Mouse (Mus musculus) liver, postnatal 0 days (tissue): ENCODE data around the gene Mbd6. TPM values are rescaled to one million over a fixed set of nuclear protein-coding genes. Genes with fewer than 3 reads are reported as not detected.
A peak's percentile ranks its signal among the peaks of the same experiment; 100 is the strongest.

Experiments used
- ATAC-seq: fragments of 200-750 bp; cut with Nextera tagmentation; 2 replicates; pipeline ENCODE4 v1.8.0; 2017; ENCODE audit warnings: mild to moderate bottlenecking, moderate library complexity
- DNase-seq: peaks from one replicate; pipeline ENCODE4 v3.0.0-alpha.2; 2016
- H3K27ac ChIP-seq: fragments of 300-500 bp; sonication (generic); 2 replicates; pipeline ENCODE4 v1.5.1; 2014; ENCODE audit warnings: antibody characterized with exemption, moderate library complexity, mild to moderate bottlenecking, low read depth
- H3K27me3 ChIP-seq: fragments of 300-500 bp; sonication (generic); 2 replicates; pipeline ENCODE4 v1.6.1; 2014; ENCODE audit warnings: low read length, control low read depth, mixed read lengths; ENCODE audit not compliant: insufficient read depth
- H3K36me3 ChIP-seq: fragments of 300-500 bp; sonication (generic); replicated peaks from 2 replicates; pipeline ENCODE4 v1.6.1; 2014; ENCODE audit warnings: mild to moderate bottlenecking, control low read depth, low read length, moderate library complexity, mixed read lengths; ENCODE audit not compliant: insufficient read depth
- H3K4me1 ChIP-seq: fragments of 300-500 bp; sonication (generic); 2 replicates; pipeline ENCODE4 v1.6.1; 2014; ENCODE audit warnings: antibody characterized with exemption, mild to moderate bottlenecking, control low read depth; ENCODE audit not compliant: insufficient read depth
- H3K4me2 ChIP-seq: fragments of 300-500 bp; sonication (generic); 2 replicates; pipeline ENCODE4 v1.6.1; 2014; ENCODE audit warnings: low read depth, mild to moderate bottlenecking, low read length, moderate library complexity, mixed read lengths
- H3K4me3 ChIP-seq: fragments of 300-500 bp; sonication (generic); 2 replicates; pipeline ENCODE4 v1.5.1; 2014; ENCODE audit warnings: low read depth, low read length
- H3K9ac ChIP-seq: fragments of 300-500 bp; sonication (generic); replicated peaks from 2 replicates; pipeline ENCODE4 v1.6.1; 2014; ENCODE audit warnings: mild to moderate bottlenecking, moderate library complexity
- H3K9me3 ChIP-seq: fragments of 300-500 bp; sonication (generic); 2 replicates; pipeline ENCODE4 v1.6.1; 2016; ENCODE audit warnings: mild to moderate bottlenecking, control low read depth, low read length, mixed read lengths
- CTCF ChIP-seq: sonication (generic); IDR thresholded peaks from 2 replicates; pipeline ENCODE4 v1.5.1; 2016; ENCODE audit warnings: antibody characterized with exemption, low read depth
- EP300 ChIP-seq: IDR thresholded peaks from 2 replicates; pipeline ENCODE4 v1.6.1; 2016; ENCODE audit warnings: antibody characterized with exemption, low read depth, mild to moderate bottlenecking
- WGBS: fragments of 180-500 bp; shearing (Covaris S2); extraction: QIAGEN DNeasy Blood & Tissue Kit; methylation state at CpG from one replicate; pipeline ENCODE4 v1.1.7; 2014; ENCODE audit not compliant: insufficient replicate concordance; 5-methylcytosine and 5-hydroxymethylcytosine counted together
- polyA plus RNA-seq: library from polyadenylated mRNA; unstranded; fragments of >200 nt; fragmentation: Nextera tagmentation; extraction: Ambion mirVana; gene quantifications from 2 replicates; pipeline ENCODE4 v1.2.1, GENCODE M21; 2015

The Mbd6 gene
- polyA plus RNA-seq, 1 experiment from 2014 or later = 5.3 TPM

GRCm38 (mm10) chr10:127330212-127330611 lies 41.4 kb upstream of the Mbd6 start:
- WGBS = 75% methylated on average over 7 of the region's 7 CpGs
- H3K4me2 ChIP-seq = no peak overlapping the region
- no peak overlapping the region for H3K4me3 ChIP-seq
- no peak for DNase-seq
- TF ChIP-seq CTCF (no peak), EP300 (no peak)
- peaks cover 18% of the 10 kb centered on the region for H3K4me1 ChIP-seq
- peaks cover 5% of the 10 kb centered on the region for H3K36me3 ChIP-seq
- H3K27me3 ChIP-seq = 0 out of 2 replicates have a peak, but pooled peaks cover 3% of the 10 kb centered on the region
- H3K9ac ChIP-seq = no peak overlapping the region
- H3K27ac ChIP-seq = no peak overlapping the region
- H3K9me3 ChIP-seq = no peaks in the 10 kb centered on the region
- peak; percentile 39; the same call in 1 of the 2 replicates for ATAC-seq

GRCm38 (mm10) chr10:127327461-127328145 lies 38.8 kb upstream of the Mbd6 start:
- Histone ChIP-seq H3K27ac (no peak overlapping the region), H3K36me3 (peaks cover 5% of the 10 kb centered on the region), H3K9me3 (no peaks in the 10 kb centered on the region), H3K4me1 (peaks cover 22% of the 10 kb centered on the region), H3K27me3 (0 out of 2 replicates have a peak, but pooled peaks cover 3% of the 10 kb centered on the region), H3K4me3 (no peak overlapping the region), H3K9ac (no peak overlapping the region), H3K4me2 (no peak overlapping the region)
- 75% methylated on average over 18 of the region's 18 CpGs for WGBS
- DNase-seq (no peak), ATAC-seq (no peak)
- TF ChIP-seq CTCF (no peak), EP300 (no peak)

GRCm38 (mm10) chr10:127326828-127327227 lies 38.0 kb upstream of the Mbd6 start:
- peak overlapping the region; percentile 66 for H3K9ac ChIP-seq
- peak overlapping the region; percentile 56 for H3K4me3 ChIP-seq
- no peaks in the 10 kb centered on the region for H3K27me3 ChIP-seq
- WGBS = 35% methylated on average over 29 of the region's 29 CpGs
- H3K4me2 ChIP-seq = peak overlapping the region; percentile 91
- H3K4me1 ChIP-seq = peaks cover 22% of the 10 kb centered on the region
- H3K27ac ChIP-seq = no peak overlapping the region
- DNase-seq (no peak), ATAC-seq (no peak; the same call in 1 of the 2 replicates)
- no peaks in the 10 kb centered on the region for H3K9me3 ChIP-seq
- peaks cover 5% of the 10 kb centered on the region for H3K36me3 ChIP-seq
- no peak for TF ChIP-seq CTCF
- no peak for TF ChIP-seq EP300

GRCm38 (mm10) chr10:127326017-127326801 lies 37.4 kb upstream of the Mbd6 start:
- WGBS = 3% methylated on average over 53 of the region's 54 CpGs
- TF ChIP-seq EP300 (no peak), CTCF (no peak)
- Histone ChIP-seq H3K4me1 (peaks cover 22% of the 10 kb centered on the region), H3K27ac (0 out of 2 replicates have a peak overlapping the region, but pooled peaks have one; percentile 34), H3K9me3 (no peaks in the 10 kb centered on the region), H3K27me3 (no peaks in the 10 kb centered on the region), H3K9ac (peak overlapping the region; percentile 66), H3K4me2 (peak overlapping the region; percentile 91), H3K4me3 (peak overlapping the region; percentile 56), H3K36me3 (peaks cover 5% of the 10 kb centered on the region)
- ATAC-seq (peak; percentile 32), DNase-seq (peak; percentile 49)

- H3K4me1 ChIP-seq = peaks cover 22% of the 10 kb centered on the region
- TF ChIP-seq EP300 (no peak), CTCF (no peak)
- WGBS = 26% methylated on average over 14 of the region's 14 CpGs
- H3K9me3 ChIP-seq = no peaks in the 10 kb centered on the region
- H3K27me3 ChIP-seq = no peaks in the 10 kb centered on the region
- H3K36me3 ChIP-seq = peaks cover 5% of the 10 kb centered on the region
- peak overlapping the region; percentile 56 for H3K4me3 ChIP-seq
- peak overlapping the region; percentile 91 for H3K4me2 ChIP-seq
- DNase-seq = no peak
- peak overlapping the region; percentile 34; the same call in 1 of the 2 replicates for H3K27ac ChIP-seq
- no peak for ATAC-seq
- peak overlapping the region; percentile 66 for H3K9ac ChIP-seq
Measured at GRCm38 (mm10) chr10:127325454-127326016, 36.7 kb upstream of the Mbd6 start.

GRCm38 (mm10) chr10:127324495-127324894 lies 35.7 kb upstream of the Mbd6 start:
- Histone ChIP-seq H3K9ac (no peak overlapping the region), H3K36me3 (peaks cover 5% of the 10 kb centered on the region), H3K4me1 (peaks cover 22% of the 10 kb centered on the region), H3K4me2 (peak overlapping the region; percentile 91), H3K9me3 (no peaks in the 10 kb centered on the region), H3K4me3 (peak overlapping the region; percentile 43), H3K27me3 (no peaks in the 10 kb centered on the region), H3K27ac (peak overlapping the region; percentile 80; the same call in 1 of the 2 replicates)
- WGBS = 11% methylated on average over 7 of the region's 7 CpGs
- DNase-seq = peak; percentile 86
- ATAC-seq = peak; percentile 72
- peak; percentile 71 for TF ChIP-seq CTCF
- no peak for TF ChIP-seq EP300
